Mouse (Mus musculus) bone marrow macrophage, adult 2 months (primary cell): ENCODE measurements around the gene Hectd2.

Experiments
- CTCF ChIP-seq: IDR thresholded peaks from 2 replicates; pipeline ENCODE4 v1.5.1; 2012; ENCODE audit warnings: low read depth, mild to moderate bottlenecking, low read length, moderate library complexity
- POLR2A ChIP-seq: IDR thresholded peaks from 2 replicates; pipeline ENCODE4 v1.6.1; 2012; ENCODE audit warnings: mild to moderate bottlenecking, low read depth, low read length, borderline replicate concordance

DNA sequence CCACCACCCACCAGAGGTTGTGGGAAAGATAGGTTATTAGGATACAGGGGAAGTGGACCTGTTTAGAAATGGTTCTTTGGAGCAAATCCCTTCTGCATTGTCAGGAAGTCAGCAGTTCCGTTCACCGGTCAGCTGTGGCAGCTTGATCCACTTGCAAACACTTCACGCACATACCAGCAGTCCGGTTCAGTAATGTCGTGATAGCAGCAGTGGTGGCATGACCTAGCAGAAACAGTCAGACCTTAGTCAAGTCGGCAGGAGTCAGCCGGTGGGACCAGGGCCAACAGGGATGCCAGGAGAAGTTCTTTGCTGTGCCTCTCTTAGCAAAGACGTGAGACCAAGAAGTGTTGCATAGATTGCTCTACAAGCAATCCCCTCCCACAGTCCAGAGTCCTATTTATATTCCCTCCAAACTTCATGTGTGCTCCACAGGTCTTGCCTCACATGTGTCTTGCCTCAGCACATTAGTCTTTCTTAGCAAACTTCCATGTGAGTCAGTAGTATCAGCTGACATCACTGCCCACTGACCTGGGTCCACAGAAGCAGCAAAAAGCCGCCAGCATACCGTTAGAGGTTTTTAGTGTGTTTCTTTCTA, 14.3 kb upstream of the Hectd2 start:
- TF ChIP-seq POLR2A, result no peak
- no peak for TF ChIP-seq CTCF
